Mouse (Mus musculus) small intestine, adult 2 months (tissue): ENCODE results near the gene Atmin.

ENCODE experiments used
- CTCF ChIP-seq: fragments of 200-500 bp; IDR thresholded peaks from 2 replicates; pipeline ENCODE4 v1.5.1; 2012; ENCODE audit warnings: low read depth, mild to moderate bottlenecking, control low read depth, inconsistent platforms, low read length, moderate library complexity, mixed read lengths; ENCODE audit not compliant: insufficient replicate concordance, insufficient read length; ENCODE audit errors: extremely low read depth
- POLR2A ChIP-seq: fragments of 200-500 bp; IDR thresholded peaks from 2 replicates; pipeline ENCODE4 v1.6.1; 2012; ENCODE audit warnings: low read depth, mild to moderate bottlenecking, control low read depth, inconsistent platforms, low read length, moderate library complexity

DNA sequence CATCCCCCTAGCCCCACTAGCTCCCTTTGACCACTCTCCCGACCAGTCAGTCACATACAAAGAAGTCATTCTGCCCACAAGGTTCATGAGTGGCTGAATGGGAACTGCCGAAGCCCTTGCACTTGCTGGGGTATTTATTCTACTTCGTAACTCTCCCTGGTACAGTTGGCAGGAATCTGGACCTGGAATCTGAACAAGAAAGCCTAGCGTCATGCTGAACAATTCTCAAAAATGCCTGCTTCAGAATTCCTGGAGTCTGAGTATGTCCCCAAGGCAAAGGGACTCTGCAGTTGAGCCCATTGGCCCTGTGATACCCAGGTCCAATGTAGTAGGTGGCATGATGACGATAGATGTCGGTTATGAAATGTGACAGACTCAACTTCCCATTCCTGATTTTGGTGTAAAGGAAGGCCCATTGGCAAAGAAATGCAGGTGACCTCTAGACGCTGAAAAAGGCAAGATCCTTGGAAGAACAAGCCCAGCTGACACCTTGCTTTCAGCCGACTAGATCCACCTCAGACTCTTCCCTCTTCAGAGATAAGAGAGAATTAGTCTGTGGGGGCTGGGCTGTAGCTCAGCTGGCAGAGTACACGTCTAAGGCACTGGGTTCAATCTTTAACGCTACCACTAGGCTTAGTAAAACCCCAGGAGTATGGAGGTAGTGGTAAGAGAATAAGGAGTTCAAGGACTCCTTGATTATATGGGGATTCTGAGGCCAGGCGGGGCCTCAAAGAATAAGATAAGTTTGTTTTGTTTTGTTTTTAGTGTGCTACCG is 722 bp upstream of the Atmin start:
- no peak for TF ChIP-seq CTCF
- TF ChIP-seq POLR2A, result no peak
